Mouse (Mus musculus) liver, embryonic 11.5 days (tissue): ENCODE measurements around the gene Wbp2. TPM values are rescaled to one million over a fixed set of nuclear protein-coding genes. Genes with fewer than 3 reads are reported as not detected.

Experiments
- ATAC-seq: fragments of 200-750 bp; cut with Nextera tagmentation; replicated peaks from 2 replicates; pipeline ENCODE4 v1.8.0; 2017; ENCODE audit warnings: moderate number of reproducible peaks, mild to moderate bottlenecking, moderate TSS enrichment, moderate library complexity; ENCODE audit not compliant: low FRiP score
- DNase-seq: peaks from one replicate; pipeline ENCODE4 v3.0.0-alpha.2; 2017; ENCODE audit warnings: low spot score
- H3K27ac ChIP-seq: fragments of 300-500 bp; sonication (generic); 2 replicates; pipeline ENCODE4 v1.5.1; 2014; ENCODE audit warnings: mild to moderate bottlenecking, low read depth, low read length, control low read depth
- H3K27me3 ChIP-seq: fragments of 300-500 bp; sonication (generic); replicated peaks from 2 replicates; pipeline ENCODE4 v1.6.1; 2014; ENCODE audit warnings: low read length, mixed read lengths; ENCODE audit not compliant: control insufficient read depth, insufficient read depth
- H3K36me3 ChIP-seq: fragments of 300-500 bp; sonication (generic); 2 replicates; pipeline ENCODE4 v1.6.1; 2014; ENCODE audit warnings: mild to moderate bottlenecking, low read length, moderate library complexity, mixed read lengths; ENCODE audit not compliant: control insufficient read depth, insufficient read depth
- H3K4me1 ChIP-seq: fragments of 300-500 bp; sonication (generic); replicated peaks from 2 replicates; pipeline ENCODE4 v1.6.1; 2014; ENCODE audit warnings: low read length, mixed read lengths; ENCODE audit not compliant: control insufficient read depth, insufficient read depth
- H3K4me2 ChIP-seq: fragments of 300-500 bp; sonication (generic); 2 replicates; pipeline ENCODE4 v1.6.1; 2014; ENCODE audit warnings: mild to moderate bottlenecking, control low read depth, moderate library complexity
- H3K4me3 ChIP-seq: fragments of 300-500 bp; sonication (generic); 2 replicates; pipeline ENCODE4 v1.5.1; 2014; ENCODE audit warnings: low read depth, low read length, control low read depth
- H3K9ac ChIP-seq: fragments of 300-500 bp; sonication (generic); 2 replicates; pipeline ENCODE4 v1.6.1; 2014; ENCODE audit warnings: low read depth, low read length, control low read depth
- H3K9me3 ChIP-seq: fragments of 300-500 bp; sonication (generic); 2 replicates; pipeline ENCODE4 v1.6.1; 2016; ENCODE audit warnings: low read length, inconsistent platforms, mixed read lengths; ENCODE audit not compliant: control insufficient read depth
- WGBS: fragments of 180-500 bp; shearing (Covaris S2); extraction: QIAGEN DNeasy Blood & Tissue Kit; methylation state at CpG from one replicate; pipeline ENCODE4 v1.1.7; 2014; 5-methylcytosine and 5-hydroxymethylcytosine counted together
- polyA plus RNA-seq: library from polyadenylated mRNA; unstranded; fragments of >200 nt; fragmentation: Nextera tagmentation; extraction: Ambion mirVana; gene quantifications from 2 replicates; pipeline ENCODE4 v1.2.1, GENCODE M21; 2014

Gene Wbp2
- polyA plus RNA-seq, 1 experiment from 2014 or later, result 105 TPM

GRCm38 (mm10) chr11:116077446-116078204, 9.2 kb downstream of the Wbp2 start, which contains the start of gene Unc13d:
Gene Unc13d (minus strand): TSS chr11:116077961.
- peaks cover 56% of the 10 kb centered on the region for H3K4me1 ChIP-seq
- 32% methylated on average over 22 of the region's 22 CpGs for WGBS

GRCm38 (mm10) chr11:116076836-116077235, 10.0 kb downstream of the Wbp2 start:
- peak; percentile 65 for ATAC-seq

More at GRCm38 (mm10) chr11:116077446-116078204, 9.2 kb downstream of the Wbp2 start, which contains the start of gene Unc13d:
- Histone ChIP-seq H3K27ac (peak within 1 kb of the TSS; percentile 100), H3K4me2 (peak within 1 kb of the TSS; percentile 96), H3K27me3 (no peaks in the 10 kb centered on the region), H3K4me3 (peak within 1 kb of the TSS; percentile 68), H3K9ac (peak within 1 kb of the TSS; percentile 94), H3K36me3 (peaks cover 25% of the 10 kb centered on the region), H3K9me3 (no peaks in the 10 kb centered on the region)
- ATAC-seq (peak; percentile 83), DNase-seq (peak; percentile 71)

GRCm38 (mm10) chr11:116076266-116076540, 10.6 kb downstream of the Wbp2 start:
- peak overlapping the region; percentile 68 for H3K4me3 ChIP-seq
- no peak; the same call in 1 of the 2 replicates for ATAC-seq
- no peaks in the 10 kb centered on the region for H3K9me3 ChIP-seq
- DNase-seq, result no peak
- H3K4me2 ChIP-seq, result peak overlapping the region; percentile 96
- no peaks in the 10 kb centered on the region for H3K27me3 ChIP-seq
- peaks cover 15% of the 10 kb centered on the region; the same call in 1 of the 2 replicates for H3K36me3 ChIP-seq
- H3K9ac ChIP-seq, result peak overlapping the region; percentile 94
- H3K4me1 ChIP-seq, result peaks cover 56% of the 10 kb centered on the region
- peak overlapping the region; percentile 100 for H3K27ac ChIP-seq
- WGBS, result 41% methylated on average over 7 of the region's 7 CpGs

More at GRCm38 (mm10) chr11:116076836-116077235, 10.0 kb downstream of the Wbp2 start:
- Histone ChIP-seq H3K4me1 (peaks cover 56% of the 10 kb centered on the region), H3K4me3 (peak overlapping the region; percentile 68), H3K9ac (peak overlapping the region; percentile 94), H3K27ac (peak overlapping the region; percentile 100), H3K36me3 (peaks cover 18% of the 10 kb centered on the region; the same call in 1 of the 2 replicates), H3K27me3 (no peaks in the 10 kb centered on the region), H3K4me2 (peak overlapping the region; percentile 96), H3K9me3 (no peaks in the 10 kb centered on the region)
- no peak for DNase-seq
- WGBS, result 31% methylated on average over 7 of the region's 7 CpGs

GRCm38 (mm10) chr11:116075539-116076265, 11.1 kb downstream of the Wbp2 start:
- H3K27ac ChIP-seq, result peak overlapping the region; percentile 100
- DNase-seq (peak; percentile 63), ATAC-seq (peak; percentile 11; the same call in 1 of the 2 replicates)
- H3K27me3 ChIP-seq, result no peaks in the 10 kb centered on the region
- peak overlapping the region; percentile 96 for H3K4me2 ChIP-seq
- H3K4me3 ChIP-seq, result peak overlapping the region; percentile 68
- H3K4me1 ChIP-seq, result peaks cover 56% of the 10 kb centered on the region
- peak overlapping the region; percentile 94 for H3K9ac ChIP-seq
- H3K36me3 ChIP-seq, result peaks cover 12% of the 10 kb centered on the region; the same call in 1 of the 2 replicates
- 29% methylated on average over 20 of the region's 20 CpGs for WGBS
- no peaks in the 10 kb centered on the region for H3K9me3 ChIP-seq

GRCm38 (mm10) chr11:116074436-116074991, 12.3 kb downstream of the Wbp2 start:
- no peak overlapping the region for H3K9ac ChIP-seq
- no peaks in the 10 kb centered on the region for H3K27me3 ChIP-seq
- peaks cover 45% of the 10 kb centered on the region for H3K4me1 ChIP-seq
- no peaks in the 10 kb centered on the region for H3K9me3 ChIP-seq
- 49% methylated on average over 7 of the region's 7 CpGs for WGBS
- H3K4me3 ChIP-seq, result no peak overlapping the region
- H3K36me3 ChIP-seq, result peaks cover 9% of the 10 kb centered on the region; the same call in 1 of the 2 replicates
- no peak for ATAC-seq
- no peak for DNase-seq
- no peak overlapping the region for H3K4me2 ChIP-seq
- peak overlapping the region; percentile 35; the same call in 1 of the 2 replicates for H3K27ac ChIP-seq

GRCm38 (mm10) chr11:116072608-116073007, 14.2 kb downstream of the Wbp2 start:
- no peak for DNase-seq
- Histone ChIP-seq H3K9ac (no peak overlapping the region), H3K4me1 (peaks cover 27% of the 10 kb centered on the region), H3K36me3 (0 out of 2 replicates have a peak, but pooled peaks cover 3% of the 10 kb centered on the region), H3K27ac (no peak overlapping the region), H3K27me3 (no peaks in the 10 kb centered on the region), H3K9me3 (no peaks in the 10 kb centered on the region), H3K4me2 (no peak overlapping the region), H3K4me3 (no peak overlapping the region)
- no peak for ATAC-seq
- 85% methylated on average over 3 of the region's 3 CpGs for WGBS

- Histone ChIP-seq H3K9me3 (no peaks in the 10 kb centered on the region), H3K4me1 (peaks cover 18% of the 10 kb centered on the region), H3K27ac (no peak overlapping the region), H3K4me2 (no peak overlapping the region), H3K9ac (no peak overlapping the region), H3K36me3 (0 out of 2 replicates have a peak, but pooled peaks cover 4% of the 10 kb centered on the region), H3K4me3 (no peak overlapping the region), H3K27me3 (no peaks in the 10 kb centered on the region)
- WGBS, result 51% methylated on average over 5 of the region's 5 CpGs
- no peak for DNase-seq
- ATAC-seq, result no peak
Observed at GRCm38 (mm10) chr11:116071510-116071909, 15.3 kb downstream of the Wbp2 start.

GRCm38 (mm10) chr11:116065345-116065744, 21.4 kb downstream of the Wbp2 start:
- WGBS, result 90% methylated on average over 12 of the region's 12 CpGs
- Histone ChIP-seq H3K27me3 (no peaks in the 10 kb centered on the region), H3K9ac (no peak overlapping the region), H3K9me3 (no peaks in the 10 kb centered on the region), H3K4me2 (no peak overlapping the region), H3K27ac (no peak overlapping the region), H3K4me3 (no peak overlapping the region), H3K36me3 (peaks cover 15% of the 10 kb centered on the region), H3K4me1 (no peaks in the 10 kb centered on the region)
- ATAC-seq (no peak), DNase-seq (no peak)
